Mouse (Mus musculus): ENCODE results near the gene Fam25c. TPM values are rescaled to one million over a fixed set of nuclear protein-coding genes. Genes with fewer than 3 reads are reported as not detected.

Gene Fam25c
- polyA plus RNA-seq, 1 experiment from 2014 or later, result not detected

- Histone ChIP-seq H3K27me3 (ENCODE audit: control insufficient read depth, insufficient read depth, low read length) (no peaks in the 10 kb centered on the region), H3K4me2 (ENCODE audit: low read depth, severe bottlenecking) (no peak overlapping the region), H3K9me3 (ENCODE audit: control insufficient read depth, low read length) (no peaks in the 10 kb centered on the region), H3K27ac (replicated peaks; ENCODE audit: low read depth, low read length) (no peak overlapping the region), H3K4me3 (ENCODE audit: low read depth, low read length) (no peak overlapping the region), H3K4me1 (ENCODE audit: control insufficient read depth, insufficient read depth, low read length) (no peaks in the 10 kb centered on the region), H3K36me3 (ENCODE audit: control insufficient read depth, insufficient read depth, low read length) (peaks cover under 1% of the 10 kb centered on the region; the same call in 1 of the 2 replicates), H3K9ac (ENCODE audit: low read length) (no peak overlapping the region)
- ATAC-seq (ENCODE audit: insufficient number of reproducible peaks, low FRiP score, low TSS enrichment, low read depth), result no peak
- DNase-seq (ENCODE audit: low spot score), result no peak
- WGBS, result 84% methylated on average over 7 of the region's 7 CpGs
These were observed 6.9 kb downstream of the Fam25c start for GRCm38 (mm10) chr14:34348301-34348700.

DNA sequence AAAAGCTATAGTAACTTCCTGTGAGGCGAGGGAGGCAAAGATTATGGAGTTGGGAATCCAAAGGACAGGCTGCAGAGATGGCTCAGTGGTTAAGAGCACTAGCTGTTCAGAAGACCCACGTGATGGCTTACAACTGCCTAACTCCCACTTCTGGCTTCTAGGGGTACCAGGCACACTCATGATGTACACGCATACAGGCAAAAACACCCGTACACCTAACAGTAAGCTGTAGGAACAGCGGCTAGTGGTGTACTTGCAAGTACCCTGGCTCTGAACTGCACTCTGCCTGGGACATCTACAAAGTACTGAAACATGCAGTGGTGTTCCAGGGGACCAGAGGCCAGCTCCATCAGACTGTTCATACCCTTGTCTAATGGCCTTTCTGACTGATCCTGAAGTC lies 8.1 kb downstream of the Fam25c start:
- WGBS, result 90% methylated on average over 5 of the region's 5 CpGs
- H3K27me3 ChIP-seq (ENCODE audit: control insufficient read depth, insufficient read depth, low read length), result no peaks in the 10 kb centered on the region
- H3K27ac ChIP-seq (replicated peaks; ENCODE audit: low read depth, low read length), result no peak overlapping the region
- no peak overlapping the region for H3K9ac ChIP-seq (ENCODE audit: low read length)
- H3K9me3 ChIP-seq (ENCODE audit: control insufficient read depth, low read length), result no peaks in the 10 kb centered on the region
- no peak overlapping the region for H3K4me3 ChIP-seq (ENCODE audit: low read depth, low read length)
- no peak for DNase-seq (ENCODE audit: low spot score)
- no peaks in the 10 kb centered on the region for H3K4me1 ChIP-seq (ENCODE audit: control insufficient read depth, insufficient read depth, low read length)
- no peak overlapping the region for H3K4me2 ChIP-seq (ENCODE audit: low read depth, severe bottlenecking)
- H3K36me3 ChIP-seq (ENCODE audit: control insufficient read depth, insufficient read depth, low read length), result peaks cover 3% of the 10 kb centered on the region; the same call in 1 of the 2 replicates
- no peak for ATAC-seq (ENCODE audit: insufficient number of reproducible peaks, low FRiP score, low TSS enrichment, low read depth)

DNA sequence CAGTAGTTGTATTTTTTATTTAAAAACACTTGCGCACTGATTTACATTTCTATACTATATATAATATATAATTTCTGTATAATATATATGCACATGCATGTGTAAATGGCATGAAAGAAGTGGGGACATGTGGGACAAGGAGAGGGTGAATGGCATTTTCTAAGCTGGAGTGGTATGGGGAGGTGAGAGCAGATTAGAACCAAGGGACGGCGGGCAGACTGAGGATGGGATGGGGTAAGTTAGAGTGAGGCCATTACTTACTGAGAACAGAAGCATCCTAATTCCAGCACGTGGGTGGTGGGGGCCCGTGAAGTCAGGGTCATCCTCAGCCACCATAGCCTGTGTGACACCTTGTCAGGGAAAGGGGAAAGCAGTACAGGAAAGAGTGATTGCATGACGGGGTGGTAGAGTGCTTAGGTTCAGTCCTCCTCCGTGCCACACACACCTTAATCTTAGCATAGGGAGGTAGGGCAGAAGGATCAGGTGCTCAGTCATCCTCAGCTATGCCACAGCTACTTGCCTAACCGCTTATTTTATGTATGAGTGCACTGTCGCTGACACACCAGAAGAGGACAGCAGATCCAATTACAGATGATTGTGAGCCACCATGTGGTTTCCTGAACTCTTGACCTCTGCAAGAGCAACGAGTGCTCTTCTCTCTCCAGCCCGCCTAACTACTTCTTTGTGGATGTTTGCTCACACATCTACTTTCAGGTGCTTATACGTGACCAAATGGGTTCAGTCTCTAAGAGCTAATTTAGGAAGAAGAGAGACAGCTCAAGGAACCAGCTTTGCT lies 9.3 kb downstream of the Fam25c start:
- WGBS, result 54% methylated on average over 12 of the region's 12 CpGs
- DNase-seq (ENCODE audit: low spot score), result no peak
- no peaks in the 10 kb centered on the region for H3K27me3 ChIP-seq (ENCODE audit: control insufficient read depth, insufficient read depth, low read length)
- no peak overlapping the region for H3K9ac ChIP-seq (ENCODE audit: low read length)
- no peak overlapping the region for H3K4me3 ChIP-seq (ENCODE audit: low read depth, low read length)
- no peaks in the 10 kb centered on the region for H3K9me3 ChIP-seq (ENCODE audit: control insufficient read depth, low read length)
- peaks cover 3% of the 10 kb centered on the region; the same call in 1 of the 2 replicates for H3K36me3 ChIP-seq (ENCODE audit: control insufficient read depth, insufficient read depth, low read length)
- H3K4me1 ChIP-seq (ENCODE audit: control insufficient read depth, insufficient read depth, low read length), result no peaks in the 10 kb centered on the region
- 0 out of 2 replicates have a peak, but pooled peaks have one; percentile 9 for ATAC-seq (ENCODE audit: insufficient number of reproducible peaks, low FRiP score, low TSS enrichment, low read depth)
- no peak overlapping the region for H3K27ac ChIP-seq (replicated peaks; ENCODE audit: low read depth, low read length)
- H3K4me2 ChIP-seq (ENCODE audit: low read depth, severe bottlenecking), result no peak overlapping the region

DNA sequence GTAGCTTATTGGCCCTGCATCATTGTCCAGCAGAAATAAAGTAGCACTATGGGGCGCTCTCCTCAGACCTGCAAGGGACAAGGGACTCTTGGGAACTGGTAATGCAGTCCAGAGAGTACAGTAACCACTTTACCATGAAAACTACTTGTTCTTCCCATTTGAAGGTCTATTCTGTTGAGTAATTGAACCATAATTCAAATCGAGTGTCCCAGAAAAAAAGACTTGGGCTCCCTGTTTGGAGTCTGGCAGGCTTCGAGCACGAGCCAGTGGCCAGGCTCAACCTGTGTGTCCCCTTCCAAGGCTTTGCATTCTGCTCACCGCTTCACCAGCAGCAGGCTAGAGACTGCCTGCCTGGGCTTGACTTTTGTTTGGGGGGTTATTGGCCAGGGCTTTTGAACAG lies 10.9 kb downstream of the Fam25c start:
- no peak overlapping the region for H3K4me3 ChIP-seq (ENCODE audit: low read depth, low read length)
- H3K9ac ChIP-seq (ENCODE audit: low read length), result no peak overlapping the region
- ATAC-seq (ENCODE audit: insufficient number of reproducible peaks, low FRiP score, low TSS enrichment, low read depth) (no peak), DNase-seq (ENCODE audit: low spot score) (no peak)
- peaks cover 3% of the 10 kb centered on the region; the same call in 1 of the 2 replicates for H3K36me3 ChIP-seq (ENCODE audit: control insufficient read depth, insufficient read depth, low read length)
- no peak overlapping the region for H3K4me2 ChIP-seq (ENCODE audit: low read depth, severe bottlenecking)
- 89% methylated on average over 5 of the region's 5 CpGs for WGBS
- H3K9me3 ChIP-seq (ENCODE audit: control insufficient read depth, low read length), result no peaks in the 10 kb centered on the region
- H3K27ac ChIP-seq (replicated peaks; ENCODE audit: low read depth, low read length), result no peak overlapping the region
- H3K27me3 ChIP-seq (ENCODE audit: control insufficient read depth, insufficient read depth, low read length), result no peaks in the 10 kb centered on the region
- no peaks in the 10 kb centered on the region for H3K4me1 ChIP-seq (ENCODE audit: control insufficient read depth, insufficient read depth, low read length)

- ATAC-seq (ENCODE audit: insufficient number of reproducible peaks, low FRiP score, low TSS enrichment, low read depth) (no peak), DNase-seq (ENCODE audit: low spot score) (no peak)
- WGBS, result 92% methylated on average over 4 of the region's 4 CpGs
These were observed 12.2 kb downstream of the Fam25c start for GRCm38 (mm10) chr14:34343078-34343477.

GRCm38 (mm10) chr14:34341993-34342392 lies 13.2 kb downstream of the Fam25c start:
- Histone ChIP-seq H3K9ac (ENCODE audit: low read length) (no peak overlapping the region), H3K4me3 (ENCODE audit: low read depth, low read length) (no peak overlapping the region), H3K4me1 (ENCODE audit: control insufficient read depth, insufficient read depth, low read length) (no peaks in the 10 kb centered on the region), H3K27ac (replicated peaks; ENCODE audit: low read depth, low read length) (no peak overlapping the region), H3K9me3 (ENCODE audit: control insufficient read depth, low read length) (no peaks in the 10 kb centered on the region), H3K36me3 (ENCODE audit: control insufficient read depth, insufficient read depth, low read length) (peaks cover 3% of the 10 kb centered on the region; the same call in 1 of the 2 replicates), H3K27me3 (ENCODE audit: control insufficient read depth, insufficient read depth, low read length) (no peaks in the 10 kb centered on the region), H3K4me2 (ENCODE audit: low read depth, severe bottlenecking) (no peak overlapping the region)
- WGBS, result 95% methylated on average over 4 of the region's 4 CpGs
- ATAC-seq (ENCODE audit: insufficient number of reproducible peaks, low FRiP score, low TSS enrichment, low read depth) (no peak), DNase-seq (ENCODE audit: low spot score) (no peak)

More at GRCm38 (mm10) chr14:34343078-34343477, 12.2 kb downstream of the Fam25c start:
- Histone ChIP-seq H3K9me3 (ENCODE audit: control insufficient read depth, low read length) (no peaks in the 10 kb centered on the region), H3K36me3 (ENCODE audit: control insufficient read depth, insufficient read depth, low read length) (peaks cover 3% of the 10 kb centered on the region; the same call in 1 of the 2 replicates), H3K27ac (replicated peaks; ENCODE audit: low read depth, low read length) (no peak overlapping the region), H3K4me3 (ENCODE audit: low read depth, low read length) (no peak overlapping the region), H3K4me2 (ENCODE audit: low read depth, severe bottlenecking) (no peak overlapping the region), H3K4me1 (ENCODE audit: control insufficient read depth, insufficient read depth, low read length) (no peaks in the 10 kb centered on the region), H3K27me3 (ENCODE audit: control insufficient read depth, insufficient read depth, low read length) (no peaks in the 10 kb centered on the region), H3K9ac (ENCODE audit: low read length) (no peak overlapping the region)

DNA sequence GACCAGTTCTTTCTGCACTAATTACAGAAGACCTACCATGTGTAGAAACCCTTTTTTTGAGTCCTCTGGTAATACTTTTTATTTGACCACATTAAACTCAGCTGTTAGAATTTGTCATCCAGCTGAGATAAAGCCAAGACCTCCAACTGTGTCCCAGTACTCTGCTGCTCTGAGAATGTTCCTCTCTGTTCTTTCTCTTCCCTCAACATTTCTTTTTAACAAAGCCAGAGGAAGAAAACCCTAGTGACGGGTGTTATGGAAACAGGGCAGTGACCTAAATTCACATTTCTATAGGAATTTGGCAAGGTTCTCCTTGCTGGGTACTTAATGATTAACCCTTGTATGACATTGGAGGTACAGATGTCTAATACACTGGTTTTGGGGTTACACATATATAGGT lies 15.8 kb downstream of the Fam25c start:
- no peaks in the 10 kb centered on the region for H3K9me3 ChIP-seq (ENCODE audit: control insufficient read depth, low read length)
- H3K9ac ChIP-seq (ENCODE audit: low read length), result no peak overlapping the region
- H3K4me2 ChIP-seq (ENCODE audit: low read depth, severe bottlenecking), result no peak overlapping the region
- peaks cover 9% of the 10 kb centered on the region; the same call in 1 of the 2 replicates for H3K36me3 ChIP-seq (ENCODE audit: control insufficient read depth, insufficient read depth, low read length)
- ATAC-seq (ENCODE audit: insufficient number of reproducible peaks, low FRiP score, low TSS enrichment, low read depth) (no peak), DNase-seq (ENCODE audit: low spot score) (no peak)
- no peak overlapping the region for H3K4me3 ChIP-seq (ENCODE audit: low read depth, low read length)
- no peaks in the 10 kb centered on the region for H3K4me1 ChIP-seq (ENCODE audit: control insufficient read depth, insufficient read depth, low read length)
- 96% methylated on average over 1 of the region's 1 CpGs for WGBS
- H3K27me3 ChIP-seq (ENCODE audit: control insufficient read depth, insufficient read depth, low read length), result no peaks in the 10 kb centered on the region
- H3K27ac ChIP-seq (replicated peaks; ENCODE audit: low read depth, low read length), result no peak overlapping the region

- Histone ChIP-seq H3K4me3 (ENCODE audit: low read depth, low read length) (no peak overlapping the region), H3K36me3 (ENCODE audit: control insufficient read depth, insufficient read depth, low read length) (peaks cover 16% of the 10 kb centered on the region), H3K27ac (replicated peaks; ENCODE audit: low read depth, low read length) (no peak overlapping the region), H3K4me1 (ENCODE audit: control insufficient read depth, insufficient read depth, low read length) (no peaks in the 10 kb centered on the region), H3K9me3 (ENCODE audit: control insufficient read depth, low read length) (no peaks in the 10 kb centered on the region), H3K4me2 (ENCODE audit: low read depth, severe bottlenecking) (no peak overlapping the region), H3K9ac (ENCODE audit: low read length) (no peak overlapping the region), H3K27me3 (ENCODE audit: control insufficient read depth, insufficient read depth, low read length) (no peaks in the 10 kb centered on the region)
- no peak for DNase-seq (ENCODE audit: low spot score)
- no peak for ATAC-seq (ENCODE audit: insufficient number of reproducible peaks, low FRiP score, low TSS enrichment, low read depth)
- 96% methylated on average over 5 of the region's 5 CpGs for WGBS
These were observed 22.8 kb downstream of the Fam25c start for GRCm38 (mm10) chr14:34332476-34332875.

Measured in limb, embryonic 11.5 days (tissue).